Mouse (Mus musculus) kidney, embryonic 15.5 days (tissue): ENCODE measurements around the gene Pitx2. TPM values are rescaled to one million over a fixed set of nuclear protein-coding genes. Genes with fewer than 3 reads are reported as not detected.

Experiments
- ATAC-seq: fragments of 200-750 bp; cut with Nextera tagmentation; replicated peaks from 2 replicates; pipeline ENCODE4 v1.8.0; 2017; ENCODE audit warnings: moderate TSS enrichment; ENCODE audit not compliant: low FRiP score
- H3K27ac ChIP-seq: fragments of 300-500 bp; sonication (generic); 2 replicates; pipeline ENCODE4 v1.5.1; 2015; ENCODE audit warnings: mild to moderate bottlenecking, inconsistent platforms
- H3K27me3 ChIP-seq: fragments of 300-500 bp; sonication (generic); 2 replicates; pipeline ENCODE4 v1.6.1; 2015; ENCODE audit warnings: inconsistent platforms
- H3K36me3 ChIP-seq: fragments of 300-500 bp; sonication (generic); 2 replicates; pipeline ENCODE4 v1.6.1; 2015; ENCODE audit warnings: inconsistent platforms
- H3K4me1 ChIP-seq: fragments of 300-500 bp; sonication (generic); 2 replicates; pipeline ENCODE4 v1.6.1; 2015; ENCODE audit warnings: inconsistent platforms
- H3K4me2 ChIP-seq: fragments of 300-500 bp; sonication (generic); 2 replicates; pipeline ENCODE4 v1.6.1; 2015; ENCODE audit warnings: moderate library complexity, mild to moderate bottlenecking, inconsistent platforms
- H3K4me3 ChIP-seq: fragments of 300-500 bp; sonication (generic); replicated peaks from 2 replicates; pipeline ENCODE4 v1.5.1; 2015; ENCODE audit warnings: mild to moderate bottlenecking, inconsistent platforms
- H3K9ac ChIP-seq: fragments of 300-500 bp; sonication (generic); 2 replicates; pipeline ENCODE4 v1.6.1; 2015; ENCODE audit warnings: mild to moderate bottlenecking, inconsistent platforms
- H3K9me3 ChIP-seq: fragments of 300-500 bp; sonication (generic); replicated peaks from 2 replicates; pipeline ENCODE4 v1.6.1; 2016; ENCODE audit warnings: inconsistent platforms
- WGBS: fragments of 180-500 bp; shearing (Covaris S2); methylation state at CpG from one replicate; pipeline ENCODE4 v1.1.7; 2015; ENCODE audit warnings: mixed read lengths; 5-methylcytosine and 5-hydroxymethylcytosine counted together
- polyA plus RNA-seq: library from polyadenylated mRNA; unstranded; fragments of >200 nt; fragmentation: Nextera tagmentation; extraction: Ambion mirVana; gene quantifications from 2 replicates; pipeline ENCODE4 v1.2.1, GENCODE M21; 2015

Gene Pitx2
- polyA plus RNA-seq, 1 experiment from 2014 or later, result 9.8 TPM

DNA sequence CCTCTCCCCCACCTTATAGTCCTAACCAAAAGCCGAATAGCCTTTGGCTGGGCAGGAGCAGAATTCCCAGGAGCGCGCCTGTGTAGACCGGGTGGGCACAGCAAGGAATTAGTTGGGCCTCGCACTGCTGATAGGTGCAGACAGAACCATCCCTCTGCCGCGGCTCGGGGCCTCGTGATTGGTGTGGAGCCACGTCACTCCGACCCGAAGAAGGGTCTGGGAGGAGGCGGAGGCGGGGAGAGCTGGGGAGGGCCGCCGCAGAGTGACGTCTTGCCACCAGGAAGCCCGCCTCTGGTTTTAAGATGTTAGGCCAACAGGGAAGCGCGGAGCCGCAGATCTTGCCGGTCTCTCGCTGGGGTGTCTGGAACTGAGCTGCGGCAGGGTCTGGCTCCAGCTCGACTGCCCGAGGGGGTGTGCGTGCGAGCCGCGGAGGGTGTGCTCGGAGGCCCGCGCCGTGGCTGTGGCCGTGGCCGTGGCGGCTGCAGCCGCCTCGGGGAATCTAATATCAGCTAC is 14.0 kb downstream of the Pitx2 start:
- peaks cover 33% of the 10 kb centered on the region for H3K4me1 ChIP-seq
- peak overlapping the region; percentile 54 for H3K4me3 ChIP-seq
- peak overlapping the region; percentile 90 for H3K4me2 ChIP-seq
- peaks cover 100% of the 10 kb centered on the region for H3K27me3 ChIP-seq
- ATAC-seq, result peak; percentile 93
- peak overlapping the region; percentile 35; the same call in 1 of the 2 replicates for H3K9ac ChIP-seq
- no peaks in the 10 kb centered on the region for H3K36me3 ChIP-seq
- WGBS, result under 1% methylated on average over 39 of the region's 39 CpGs
- H3K9me3 ChIP-seq, result no peaks in the 10 kb centered on the region
- H3K27ac ChIP-seq, result no peak overlapping the region

DNA sequence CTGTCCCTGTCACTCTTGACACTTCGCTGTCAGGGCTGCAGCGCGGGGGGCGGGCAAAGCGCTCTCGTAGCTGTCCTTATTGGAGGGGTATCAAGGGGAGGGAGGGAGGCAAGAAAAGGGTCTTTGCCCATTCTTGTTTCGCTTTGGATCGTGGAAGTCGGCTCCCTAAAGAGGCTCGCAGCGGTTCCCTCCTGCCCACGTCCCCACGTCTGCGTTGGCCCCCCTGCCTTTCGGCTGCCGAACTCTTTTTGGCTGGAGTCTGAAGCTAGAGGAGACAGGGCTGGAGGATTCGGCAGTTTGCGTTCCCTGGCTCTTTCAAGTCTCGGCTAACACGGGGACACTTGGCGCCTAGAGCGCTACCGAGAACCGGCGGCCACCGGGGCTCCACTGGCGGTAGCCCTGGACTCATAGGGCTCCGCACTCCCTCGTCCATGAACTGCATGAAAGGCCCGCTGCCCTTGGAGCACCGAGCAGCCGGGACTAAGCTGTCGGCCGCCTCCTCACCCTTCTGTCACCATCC is 14.5 kb downstream of the Pitx2 start:
- Histone ChIP-seq H3K9me3 (no peaks in the 10 kb centered on the region), H3K4me1 (peaks cover 35% of the 10 kb centered on the region), H3K4me2 (peak overlapping the region; percentile 90), H3K27ac (no peak overlapping the region), H3K4me3 (peak overlapping the region; percentile 54), H3K9ac (peak overlapping the region; percentile 35; the same call in 1 of the 2 replicates), H3K36me3 (no peaks in the 10 kb centered on the region), H3K27me3 (peaks cover 98% of the 10 kb centered on the region)
- ATAC-seq, result peak; percentile 3; the same call in 1 of the 2 replicates
- under 1% methylated on average over 33 of the region's 34 CpGs for WGBS

DNA sequence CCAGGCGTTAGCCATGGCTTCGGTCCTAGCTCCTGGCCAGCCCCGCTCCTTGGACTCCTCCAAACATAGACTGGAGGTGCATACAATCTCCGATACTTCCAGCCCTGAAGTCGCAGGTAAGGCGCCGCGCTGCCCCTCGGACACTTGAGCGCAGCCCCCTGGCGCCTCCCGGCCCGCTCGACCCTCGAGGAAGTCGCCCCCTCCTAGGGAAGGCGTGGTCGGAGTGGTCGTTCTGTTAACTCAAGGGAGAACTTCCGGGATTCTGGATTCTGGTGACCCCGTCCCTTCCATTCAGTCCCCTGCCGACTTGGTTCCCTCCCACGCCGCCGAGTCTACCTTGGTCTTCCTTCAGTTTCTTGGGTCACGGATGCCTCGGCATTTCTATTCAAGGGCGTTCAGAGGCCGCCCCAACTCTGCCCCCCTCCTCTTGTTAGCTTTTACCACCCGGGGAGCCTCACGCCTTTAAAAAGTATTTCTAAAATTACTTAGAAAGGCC is 15.0 kb downstream of the Pitx2 start:
- peaks cover 97% of the 10 kb centered on the region for H3K27me3 ChIP-seq
- ATAC-seq, result 0 out of 2 replicates have a peak, but pooled peaks have one; percentile 4
- WGBS, result under 1% methylated on average over 31 of the region's 31 CpGs

DNA sequence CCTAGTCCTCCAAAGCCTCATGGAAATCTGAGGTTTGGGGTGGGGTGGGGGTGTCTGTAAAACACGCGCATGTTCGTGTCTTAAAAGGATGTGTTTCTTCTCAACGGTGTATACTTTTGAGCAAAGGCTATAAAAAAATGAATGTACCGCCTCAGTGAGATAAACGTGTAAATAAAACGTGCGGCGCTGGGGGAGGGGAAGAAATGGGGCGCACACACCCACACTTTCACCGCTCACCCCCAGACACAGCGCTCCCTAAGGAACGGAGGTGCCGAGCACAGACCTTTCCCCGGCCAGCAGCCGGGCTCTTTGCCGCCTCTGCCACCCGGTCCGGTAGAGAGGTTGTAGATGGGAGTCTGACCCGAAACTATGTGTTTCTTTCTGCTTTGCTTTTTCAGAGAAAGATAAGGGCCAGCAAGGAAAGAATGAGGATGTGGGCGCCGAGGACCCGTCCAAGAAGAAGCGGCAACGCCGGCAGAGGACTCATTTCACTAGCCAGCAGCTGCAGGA is 15.6 kb downstream of the Pitx2 start:
- H3K36me3 ChIP-seq, result no peaks in the 10 kb centered on the region
- H3K27me3 ChIP-seq, result peaks cover 97% of the 10 kb centered on the region
- 0 out of 2 replicates have a peak overlapping the region, but pooled peaks have one; percentile 8 for H3K9ac ChIP-seq
- H3K9me3 ChIP-seq, result no peaks in the 10 kb centered on the region
- H3K4me1 ChIP-seq, result peaks cover 35% of the 10 kb centered on the region
- H3K4me2 ChIP-seq, result peak overlapping the region; percentile 90
- H3K27ac ChIP-seq, result no peak overlapping the region
- no peak for ATAC-seq
- 2% methylated on average over 26 of the region's 26 CpGs for WGBS
- H3K4me3 ChIP-seq, result peak overlapping the region; percentile 54

More for the DNA sequence above, 15.0 kb downstream of the Pitx2 start:
- Histone ChIP-seq H3K4me1 (peaks cover 35% of the 10 kb centered on the region), H3K4me2 (peak overlapping the region; percentile 90), H3K36me3 (no peaks in the 10 kb centered on the region), H3K4me3 (peak overlapping the region; percentile 54), H3K9ac (peak overlapping the region; percentile 35; the same call in 1 of the 2 replicates), H3K27ac (no peak overlapping the region), H3K9me3 (no peaks in the 10 kb centered on the region)

DNA sequence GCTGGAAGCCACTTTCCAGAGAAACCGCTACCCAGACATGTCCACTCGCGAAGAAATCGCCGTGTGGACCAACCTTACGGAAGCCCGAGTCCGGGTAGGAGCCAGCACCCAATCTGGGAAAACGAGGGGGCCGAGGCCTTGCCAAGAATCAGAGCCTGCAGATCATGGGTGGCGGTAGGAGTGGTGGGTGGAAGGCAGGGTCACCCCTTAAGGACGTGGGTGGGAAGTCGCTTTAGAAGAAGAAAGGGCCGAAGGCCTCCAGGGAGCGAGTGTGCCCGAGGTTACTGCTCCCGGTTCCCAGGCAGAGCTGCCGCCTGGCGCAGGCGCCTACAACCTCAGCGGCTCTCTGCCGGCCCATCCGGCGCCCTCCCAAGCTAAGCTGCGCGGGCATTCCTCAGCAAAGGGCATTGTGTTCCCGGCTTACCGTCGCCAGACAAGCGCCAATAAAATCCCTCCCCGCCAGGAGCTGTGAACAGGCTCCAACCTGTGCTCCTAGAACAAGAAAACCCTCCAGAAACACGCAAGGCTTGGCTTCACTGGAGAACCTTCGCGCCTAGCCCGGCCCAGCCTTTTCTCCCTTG is 16.2 kb downstream of the Pitx2 start:
- H3K4me3 ChIP-seq, result peak overlapping the region; percentile 54
- peaks cover 96% of the 10 kb centered on the region for H3K27me3 ChIP-seq
- no peak overlapping the region for H3K27ac ChIP-seq
- 0 out of 2 replicates have a peak overlapping the region, but pooled peaks have one; percentile 8 for H3K9ac ChIP-seq
- under 1% methylated on average over 35 of the region's 35 CpGs for WGBS
- peak overlapping the region; percentile 90 for H3K4me2 ChIP-seq
- H3K4me1 ChIP-seq, result peaks cover 39% of the 10 kb centered on the region
- ATAC-seq, result 0 out of 2 replicates have a peak, but pooled peaks have one; percentile 34
- H3K36me3 ChIP-seq, result no peaks in the 10 kb centered on the region
- H3K9me3 ChIP-seq, result no peaks in the 10 kb centered on the region

DNA sequence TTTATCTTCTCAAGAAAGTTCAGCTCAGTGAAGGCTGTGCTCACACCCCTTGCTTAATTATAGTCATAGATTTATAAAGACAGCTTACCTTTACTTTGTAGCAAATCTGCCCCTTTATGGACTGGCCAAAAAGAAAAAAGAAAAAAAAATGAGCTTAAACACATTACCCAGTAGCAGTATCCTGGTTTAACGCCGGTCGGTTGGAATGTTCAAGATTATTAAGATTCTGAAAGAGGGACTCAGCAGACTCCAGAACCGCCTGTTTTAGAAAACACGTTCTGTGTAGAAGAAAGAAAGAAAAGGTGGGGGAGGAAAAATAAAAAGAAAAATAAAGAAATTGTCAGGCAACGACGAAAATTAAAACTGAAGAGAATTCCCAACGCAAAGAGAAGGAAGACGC is 16.8 kb downstream of the Pitx2 start:
- Histone ChIP-seq H3K4me1 (peaks cover 42% of the 10 kb centered on the region), H3K27ac (no peak overlapping the region), H3K27me3 (peaks cover 96% of the 10 kb centered on the region), H3K9me3 (no peaks in the 10 kb centered on the region), H3K4me3 (peak overlapping the region; percentile 54), H3K4me2 (peak overlapping the region; percentile 90; the same call in 1 of the 2 replicates), H3K36me3 (no peaks in the 10 kb centered on the region), H3K9ac (no peak overlapping the region)
- no peak for ATAC-seq
- WGBS, result 3% methylated on average over 9 of the region's 9 CpGs

DNA sequence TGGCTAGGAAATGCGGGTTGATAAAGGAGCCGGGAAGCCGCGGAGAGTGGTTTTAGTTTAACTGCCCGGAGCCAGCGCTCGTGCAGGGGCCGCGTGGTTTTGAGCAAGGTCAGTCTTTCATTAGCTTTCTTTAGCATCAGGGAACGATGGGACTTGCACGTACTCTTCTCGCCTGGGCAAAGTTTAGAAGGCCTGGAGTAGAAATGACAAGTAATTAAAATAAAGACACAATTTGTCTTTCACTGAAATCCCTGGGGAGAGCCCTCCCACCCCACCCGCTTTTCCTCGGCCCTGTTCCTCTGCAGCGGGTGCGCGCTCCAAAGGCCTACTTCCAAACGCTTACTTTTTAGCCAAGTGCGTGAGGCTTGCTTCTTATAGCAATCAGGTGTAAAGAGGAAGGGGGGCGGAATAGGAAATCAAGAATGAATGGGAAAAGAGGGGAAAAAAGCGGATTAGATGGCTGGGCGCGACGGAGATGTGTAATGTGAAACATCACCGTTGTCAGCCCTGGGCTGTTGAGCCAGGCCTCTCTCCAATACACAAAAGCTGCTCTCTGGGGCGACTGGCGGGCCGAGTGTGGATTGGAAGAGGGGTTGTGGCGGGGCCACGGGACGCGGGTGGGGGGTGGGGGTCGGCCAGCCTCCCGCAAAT is 17.4 kb downstream of the Pitx2 start:
- no peak overlapping the region for H3K4me3 ChIP-seq

DNA sequence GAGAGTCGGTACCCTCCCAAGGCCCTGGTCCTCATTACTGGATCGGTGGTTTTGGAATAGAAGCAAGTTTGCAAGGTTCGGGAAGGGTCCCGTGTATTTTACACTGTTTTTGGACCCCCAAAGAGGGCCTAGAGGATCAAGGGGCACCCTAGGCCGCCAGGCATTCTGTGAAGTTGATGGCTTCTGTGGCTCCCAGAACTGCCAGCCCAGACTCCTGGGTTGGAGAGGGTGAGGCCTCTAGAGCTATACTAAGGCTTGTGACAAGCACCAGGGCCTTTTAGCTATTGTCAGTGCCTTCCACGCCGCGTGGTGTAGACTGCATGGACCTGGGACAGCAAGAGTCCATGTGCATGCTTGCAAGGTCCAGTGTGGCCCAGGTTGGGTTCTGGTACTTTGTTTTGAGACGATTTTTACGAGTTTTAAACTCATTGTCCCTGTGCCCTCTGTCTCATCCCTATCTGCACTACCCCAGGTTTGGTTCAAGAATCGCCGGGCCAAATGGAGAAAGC is 18.2 kb downstream of the Pitx2 start:
- H3K27ac ChIP-seq, result no peak overlapping the region
- WGBS, result 1% methylated on average over 12 of the region's 12 CpGs
- peaks cover 96% of the 10 kb centered on the region for H3K27me3 ChIP-seq
- peaks cover 42% of the 10 kb centered on the region for H3K4me1 ChIP-seq
- H3K36me3 ChIP-seq, result no peaks in the 10 kb centered on the region
- H3K9me3 ChIP-seq, result no peaks in the 10 kb centered on the region
- ATAC-seq, result no peak
- no peak overlapping the region for H3K4me3 ChIP-seq
- H3K4me2 ChIP-seq, result no peak overlapping the region
- no peak overlapping the region for H3K9ac ChIP-seq

More for the DNA sequence above, 17.4 kb downstream of the Pitx2 start:
- Histone ChIP-seq H3K9ac (no peak overlapping the region), H3K36me3 (no peaks in the 10 kb centered on the region), H3K27ac (peak overlapping the region; percentile 22; the same call in 1 of the 2 replicates), H3K27me3 (peaks cover 96% of the 10 kb centered on the region), H3K4me1 (peaks cover 42% of the 10 kb centered on the region), H3K9me3 (no peaks in the 10 kb centered on the region), H3K4me2 (no peak overlapping the region)
- 1% methylated on average over 34 of the region's 34 CpGs for WGBS
- ATAC-seq, result no peak

DNA sequence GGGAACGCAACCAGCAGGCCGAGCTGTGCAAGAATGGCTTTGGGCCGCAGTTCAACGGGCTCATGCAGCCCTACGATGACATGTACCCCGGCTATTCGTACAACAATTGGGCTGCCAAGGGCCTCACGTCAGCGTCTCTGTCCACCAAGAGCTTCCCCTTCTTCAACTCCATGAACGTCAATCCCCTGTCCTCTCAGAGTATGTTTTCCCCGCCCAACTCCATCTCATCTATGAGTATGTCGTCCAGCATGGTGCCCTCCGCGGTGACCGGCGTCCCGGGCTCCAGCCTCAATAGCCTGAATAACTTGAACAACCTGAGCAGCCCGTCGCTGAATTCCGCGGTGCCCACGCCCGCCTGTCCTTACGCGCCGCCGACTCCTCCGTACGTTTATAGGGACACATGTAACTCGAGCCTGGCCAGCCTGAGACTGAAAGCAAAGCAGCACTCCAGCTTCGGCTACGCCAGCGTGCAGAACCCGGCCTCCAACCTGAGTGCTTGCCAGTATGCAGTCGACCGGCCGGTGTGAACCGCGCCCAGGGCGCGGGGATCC is 18.8 kb downstream of the Pitx2 start:
- Histone ChIP-seq H3K9ac (no peak overlapping the region), H3K9me3 (no peaks in the 10 kb centered on the region), H3K4me2 (peak overlapping the region; percentile 35), H3K4me3 (peak overlapping the region; percentile 6), H3K36me3 (no peaks in the 10 kb centered on the region), H3K27me3 (peaks cover 96% of the 10 kb centered on the region), H3K4me1 (peaks cover 41% of the 10 kb centered on the region), H3K27ac (no peak overlapping the region)
- ATAC-seq, result no peak
- WGBS, result 2% methylated on average over 41 of the region's 41 CpGs

DNA sequence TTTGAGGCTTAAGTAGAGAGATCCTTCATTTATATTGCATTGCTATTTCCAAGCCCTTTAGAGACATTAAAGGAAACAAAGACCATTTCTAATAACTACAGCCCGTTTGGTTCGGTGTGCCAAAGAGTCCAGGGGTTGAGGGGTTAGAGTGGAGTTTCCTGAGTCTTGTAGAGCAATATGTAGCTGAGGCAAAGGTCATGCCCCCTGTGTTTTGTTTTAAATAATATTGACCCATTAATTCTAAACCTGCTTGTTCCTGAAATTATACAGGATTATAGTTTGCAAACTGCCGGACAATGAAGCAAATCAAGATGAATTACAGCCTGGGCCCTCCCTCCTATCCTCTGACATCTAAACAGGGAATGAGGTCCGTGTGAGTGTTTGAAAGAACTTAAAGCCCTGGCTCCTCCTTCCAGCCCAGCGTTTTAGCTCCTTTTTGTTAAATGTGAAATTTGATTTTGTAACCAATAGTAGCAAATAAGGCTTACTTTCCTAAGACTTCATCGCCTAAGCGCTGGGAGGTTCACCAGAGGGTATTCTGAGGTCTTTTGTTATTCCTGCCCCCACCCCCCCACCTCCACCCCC is 20.5 kb downstream of the Pitx2 start:
- no peak overlapping the region for H3K4me3 ChIP-seq
- no peak overlapping the region for H3K4me2 ChIP-seq
- peaks cover 39% of the 10 kb centered on the region for H3K4me1 ChIP-seq
- H3K36me3 ChIP-seq, result no peaks in the 10 kb centered on the region
- no peaks in the 10 kb centered on the region for H3K9me3 ChIP-seq
- peaks cover 96% of the 10 kb centered on the region for H3K27me3 ChIP-seq
- no peak for ATAC-seq
- H3K27ac ChIP-seq, result no peak overlapping the region
- no peak overlapping the region for H3K9ac ChIP-seq
- 4% methylated on average over 7 of the region's 7 CpGs for WGBS

DNA sequence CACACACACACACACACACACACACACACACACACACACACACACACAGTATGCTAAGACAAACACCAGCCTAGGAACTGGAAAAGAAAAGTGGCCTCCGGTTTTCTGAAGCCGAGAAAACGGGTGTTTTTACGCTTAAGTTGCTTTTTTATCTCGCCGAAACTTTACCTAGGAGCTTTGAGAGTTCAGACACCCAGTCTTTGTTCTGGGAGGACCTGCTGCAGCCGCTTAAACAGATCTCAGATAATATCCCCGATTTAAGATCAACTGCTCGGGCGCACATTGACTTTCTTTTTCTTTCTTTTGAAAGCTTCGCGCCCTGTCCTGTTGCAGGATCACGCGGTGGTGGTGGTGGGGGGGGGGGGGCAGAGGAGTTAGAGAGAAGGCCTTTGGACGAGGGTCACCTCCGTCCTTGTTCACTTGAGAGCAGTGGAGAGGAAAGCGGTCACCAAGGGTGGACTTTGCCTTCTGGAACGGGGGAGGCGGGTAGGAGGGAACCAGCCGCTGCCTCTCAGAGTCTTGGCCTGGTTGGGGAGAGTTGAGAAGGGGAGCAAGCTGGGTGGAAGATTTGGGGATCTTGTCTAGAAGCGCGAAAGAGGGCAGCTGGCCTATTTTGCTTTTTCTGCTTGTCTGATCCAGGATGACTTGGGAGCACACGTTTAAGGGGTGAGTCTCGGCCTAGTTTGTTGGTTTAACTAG is 21.2 kb downstream of the Pitx2 start:
- H3K4me1 ChIP-seq, result peaks cover 37% of the 10 kb centered on the region
- peak overlapping the region; percentile 14 for H3K4me2 ChIP-seq
- peak; percentile 23 for ATAC-seq
- peak overlapping the region; percentile 57; the same call in 1 of the 2 replicates for H3K27ac ChIP-seq
- H3K9ac ChIP-seq, result no peak overlapping the region
- 2% methylated on average over 24 of the region's 24 CpGs for WGBS
- H3K9me3 ChIP-seq, result no peaks in the 10 kb centered on the region
- H3K4me3 ChIP-seq, result peak overlapping the region; percentile 2; the same call in 1 of the 2 replicates
- peaks cover 96% of the 10 kb centered on the region for H3K27me3 ChIP-seq
- H3K36me3 ChIP-seq, result no peaks in the 10 kb centered on the region
